Mouse (Mus musculus) ovary, adult 18-20 months (tissue): ENCODE data around the gene Cd63.
A peak's percentile ranks its signal among the peaks of the same experiment; 100 is the strongest.

Experiments used
- DNase-seq: peaks from one replicate; pipeline ENCODE4 v3.0.0; 2022; ENCODE audit warnings: low spot score, mixed read lengths

Gene Cd63

GRCm38 (mm10) chr10:128904812-128905211 lies 4.0 kb downstream of the Cd63 start:
- no peak for DNase-seq

GRCm38 (mm10) chr10:128908778-128909448 lies 8.1 kb downstream of the Cd63 start:
- no peak for DNase-seq

- DNase-seq: peak; percentile 89
These were observed 8.8 kb downstream of the Cd63 start for GRCm38 (mm10) chr10:128909567-128910028.

GRCm38 (mm10) chr10:128910066-128910841 lies 9.5 kb downstream of the Cd63 start:
- DNase-seq: peak; percentile 55

GRCm38 (mm10) chr10:128911430-128911829 lies 10.6 kb downstream of the Cd63 start:
- DNase-seq: no peak

GRCm38 (mm10) chr10:128912268-128912667 lies 11.5 kb downstream of the Cd63 start:
- no peak for DNase-seq

GRCm38 (mm10) chr10:128912791-128913190 lies 12.0 kb downstream of the Cd63 start:
- no peak for DNase-seq

GRCm38 (mm10) chr10:128913219-128913618 lies 12.4 kb downstream of the Cd63 start:
- DNase-seq: peak; percentile 65

GRCm38 (mm10) chr10:128913696-128914095 lies 12.9 kb downstream of the Cd63 start:
- DNase-seq: no peak

GRCm38 (mm10) chr10:128915550-128915949 lies 14.8 kb downstream of the Cd63 start:
- no peak for DNase-seq

GRCm38 (mm10) chr10:128916665-128917064 lies 15.9 kb downstream of the Cd63 start:
- no peak for DNase-seq

GRCm38 (mm10) chr10:128917400-128917799 lies 16.6 kb downstream of the Cd63 start:
- no peak for DNase-seq

GRCm38 (mm10) chr10:128918246-128918645 lies 17.5 kb downstream of the Cd63 start:
- DNase-seq: no peak

GRCm38 (mm10) chr10:128919203-128919631 lies 18.4 kb downstream of the Cd63 start:
- DNase-seq: no peak

GRCm38 (mm10) chr10:128919966-128920365 lies 19.2 kb downstream of the Cd63 start:
- no peak for DNase-seq

- DNase-seq: no peak
These were observed 20.0 kb downstream of the Cd63 start for GRCm38 (mm10) chr10:128920736-128921161.

- no peak for DNase-seq
These were observed 20.5 kb downstream of the Cd63 start for GRCm38 (mm10) chr10:128921251-128921650.

GRCm38 (mm10) chr10:128921883-128922821 lies 21.4 kb downstream of the Cd63 start:
- DNase-seq: no peak

GRCm38 (mm10) chr10:128922822-128923012 lies 21.9 kb downstream of the Cd63 start, which contains the start of gene Rdh5:
Gene Rdh5, minus strand, starts transcription at chr10:128922888.
- no peak for DNase-seq

GRCm38 (mm10) chr10:128923013-128923691 lies 22.4 kb downstream of the Cd63 start:
- peak; percentile 96 for DNase-seq

- DNase-seq: no peak
These were observed 23.1 kb downstream of the Cd63 start, which contains the start of gene Bloc1s1 for GRCm38 (mm10) chr10:128923935-128924334. Gene Bloc1s1, minus strand, starts transcription at chr10:128924035.

GRCm38 (mm10) chr10:128928356-128928755 lies 27.6 kb downstream of the Cd63 start:
- DNase-seq: no peak
